Mouse (Mus musculus) olfactory bulb, adult 2 months (tissue): ENCODE data around the gene Sdc3.

Experiments
- CTCF ChIP-seq: fragments of 200-500 bp; IDR thresholded peaks from 2 replicates; pipeline ENCODE4 v1.5.1; 2012; ENCODE audit warnings: low read depth, mild to moderate bottlenecking, low read length, moderate library complexity; ENCODE audit not compliant: insufficient read depth
- POLR2A ChIP-seq: fragments of 200-500 bp; IDR thresholded peaks from 2 replicates; pipeline ENCODE4 v1.6.1; 2012; ENCODE audit warnings: mild to moderate bottlenecking, low read depth, low read length, moderate library complexity; ENCODE audit not compliant: insufficient read depth

- no peak for TF ChIP-seq CTCF
- no peak for TF ChIP-seq POLR2A
These were observed 28.4 kb downstream of the Sdc3 start for GRCm38 (mm10) chr4:130820594-130821255.
